Mouse (Mus musculus): ENCODE data around the gene Cnbd2.
"Not testable (repeated sequence)": the region's sequence is repeated elsewhere in the genome, so short reads cannot be mapped to it uniquely, and the experiment has no call there.

The Cnbd2 gene

DNA sequence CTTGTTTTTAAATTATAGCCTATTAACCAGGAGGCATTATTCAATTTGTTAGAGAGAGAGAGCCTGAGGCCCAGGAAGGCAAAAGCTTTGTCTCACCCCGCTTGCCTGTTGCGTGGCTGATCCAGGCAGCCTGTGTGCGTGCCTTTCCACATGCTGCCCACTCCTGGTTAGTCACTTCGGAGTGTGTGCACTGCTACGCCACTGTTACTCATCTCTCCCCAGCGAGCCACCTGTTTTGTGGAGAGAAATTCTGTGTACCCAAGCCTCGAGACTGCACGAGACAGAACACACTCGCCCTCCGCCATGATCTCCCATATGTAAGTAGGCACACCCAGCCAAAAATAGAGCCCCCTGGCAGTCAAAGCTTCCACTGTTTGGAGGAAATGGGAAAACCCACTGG, 67.8 kb downstream of the Cnbd2 start:
- in situ Hi-C loops (cut with MboI, MseI) = no loop called here

- in situ Hi-C loops (cut with MboI, MseI) = no loop called here
These were observed 69.3 kb downstream of the Cnbd2 start for GRCm38 (mm10) chr2:156381350-156381749.

GRCm38 (mm10) chr2:156392461-156393154, 80.5 kb downstream of the Cnbd2 start:
- in situ Hi-C loops (cut with MboI, MseI) = loop anchor here in 1 of 2 experiments (5.0 to 10.0 kb wide), 2 partner anchors 80 to 208 kb away; partner anchors contain the start of genes Cnbd2, Rbm39 and Scand1

- in situ Hi-C loops (cut with MboI, MseI) = loop anchor here in 1 of 2 experiments (5.0 to 10.0 kb wide), 2 partner anchors 81 to 208 kb away; partner anchors contain the start of genes Cnbd2, Rbm39 and Scand1
These were observed 81.2 kb downstream of the Cnbd2 start for GRCm38 (mm10) chr2:156393155-156393828.

DNA sequence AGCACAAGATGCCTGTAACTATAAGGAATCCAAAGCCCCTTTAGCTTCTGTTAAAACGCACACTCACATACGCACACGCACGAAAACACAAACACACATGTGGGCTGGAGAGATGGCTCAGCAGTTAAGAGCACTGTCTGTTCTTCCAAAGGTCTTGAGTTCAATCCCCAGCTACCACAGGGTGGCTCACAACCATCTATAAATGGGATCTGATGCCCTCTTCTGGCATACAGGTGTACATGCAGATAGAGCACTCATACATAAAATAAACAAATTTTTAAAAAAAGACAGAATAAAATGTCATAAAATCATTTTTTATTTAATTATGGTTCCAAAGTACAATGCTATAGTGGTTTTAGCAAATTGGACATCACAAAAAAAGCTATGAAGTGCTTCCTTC, 82.2 kb downstream of the Cnbd2 start:
- in situ Hi-C loops (cut with MboI, MseI) = loop anchor here in 1 of 2 experiments (5.0 to 10.0 kb wide), 2 partner anchors 82 to 209 kb away; partner anchors contain the start of genes Cnbd2, Rbm39 and Scand1

- in situ Hi-C loops (cut with MboI, MseI) = loop anchor here in 1 of 2 experiments (10.0 kb wide), 1 partner anchor 211 kb away; the partner anchor contains the start of gene Rbm39
These were observed 84.0 kb downstream of the Cnbd2 start for GRCm38 (mm10) chr2:156396096-156396495.

DNA sequence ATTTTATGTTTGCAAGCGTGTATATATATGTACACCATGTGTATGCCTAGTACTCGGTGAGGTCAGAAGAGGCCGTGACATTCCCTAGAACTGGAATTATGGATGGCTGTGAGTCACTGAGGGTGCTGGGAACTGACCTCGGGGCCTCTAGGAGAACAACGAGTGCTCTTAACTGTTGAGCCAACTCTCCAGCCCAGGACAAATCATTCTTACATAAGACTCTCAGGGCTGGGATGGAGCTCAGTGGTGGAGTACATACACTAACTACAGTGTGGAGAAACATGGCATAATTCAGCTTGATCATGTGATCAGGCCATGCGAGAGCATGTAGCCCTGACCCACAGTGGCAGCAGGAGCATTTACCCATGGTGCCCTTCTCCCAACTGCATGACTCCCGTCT, 85.9 kb downstream of the Cnbd2 start:
- in situ Hi-C loops (cut with MboI, MseI) = loop anchor here in 1 of 2 experiments (10.0 kb wide), 1 partner anchor 213 kb away; the partner anchor contains the start of gene Rbm39

DNA sequence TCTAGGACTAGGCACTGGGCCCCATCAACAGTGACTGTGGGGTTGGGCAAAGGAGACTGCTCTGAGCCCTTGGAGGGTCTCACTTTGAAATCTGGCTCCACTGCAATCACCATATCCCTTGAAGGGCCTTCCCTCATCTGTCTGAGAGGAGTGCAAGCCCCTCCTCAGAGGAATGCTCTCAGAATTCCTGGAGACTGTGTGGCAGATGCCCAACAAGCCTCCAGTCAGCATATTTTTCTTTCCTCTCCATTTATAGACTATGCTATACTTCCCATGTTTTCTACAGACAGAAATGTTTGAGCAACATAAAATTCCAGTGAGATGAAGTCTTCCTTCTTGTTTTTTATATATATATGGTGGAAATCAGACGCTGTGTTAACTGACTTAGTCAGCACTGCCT, 87.4 kb downstream of the Cnbd2 start:
- in situ Hi-C loops (cut with MboI, MseI) = loop anchor here in 1 of 2 experiments (10.0 kb wide), 1 partner anchor 215 kb away; the partner anchor contains the start of gene Rbm39

GRCm38 (mm10) chr2:156401331-156401730, 89.2 kb downstream of the Cnbd2 start:
- in situ Hi-C loops (cut with MboI, MseI) = no loop called here

- in situ Hi-C loops (cut with MboI, MseI) = no loop called here
These were observed 89.9 kb downstream of the Cnbd2 start for GRCm38 (mm10) chr2:156402036-156402435.

DNA sequence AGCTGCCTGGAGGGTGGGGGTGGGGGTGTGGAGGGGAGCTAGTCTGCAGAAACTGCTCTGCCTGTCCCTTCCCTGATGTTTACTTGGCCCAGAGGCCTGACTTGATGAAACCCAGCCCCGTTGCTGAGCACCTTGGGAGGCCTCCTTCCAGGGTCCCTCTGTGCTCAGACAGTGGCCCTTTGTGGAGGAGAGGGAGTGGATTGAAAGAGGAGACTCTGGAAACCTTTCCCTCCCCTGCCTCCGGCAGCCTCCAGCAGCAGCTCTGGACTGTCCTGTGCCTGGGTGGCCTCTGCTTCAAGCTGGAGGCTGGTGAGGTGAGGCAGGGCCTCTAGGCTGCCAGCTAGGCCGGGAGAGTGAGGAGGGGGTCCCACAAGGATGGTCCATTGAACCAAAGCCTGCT, 94.9 kb downstream of the Cnbd2 start:
- in situ Hi-C loops (cut with MboI, MseI) = no loop called here

GRCm38 (mm10) chr2:156408168-156408567, 96.1 kb downstream of the Cnbd2 start:
- in situ Hi-C loops (cut with MboI, MseI) = no loop called here

GRCm38 (mm10) chr2:156411348-156411747, 99.2 kb downstream of the Cnbd2 start:
- in situ Hi-C loops (cut with MboI, MseI) = not testable (repeated sequence)

- in situ Hi-C loops (cut with MboI, MseI) = no loop called here
These were observed 102.9 kb downstream of the Cnbd2 start for GRCm38 (mm10) chr2:156414996-156415395.

DNA sequence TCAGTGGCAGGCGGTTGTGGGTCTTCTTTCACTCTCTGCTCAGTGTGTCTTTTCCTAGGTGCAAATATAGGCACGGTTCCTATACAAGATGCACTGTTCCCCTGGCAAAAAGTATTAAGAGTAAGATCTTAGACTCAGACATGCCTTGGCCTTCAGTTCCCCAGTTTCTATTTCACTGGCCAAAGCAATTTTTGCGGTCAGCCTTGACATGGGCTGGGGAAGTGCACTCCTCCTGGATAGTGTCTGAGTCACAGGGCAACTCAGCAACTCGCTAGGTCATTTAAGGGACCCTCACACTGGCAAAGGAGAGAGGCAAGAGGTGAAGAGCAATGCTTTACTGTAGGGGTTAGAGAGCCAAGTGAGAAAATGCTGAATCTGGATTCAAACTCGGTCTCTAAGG, 103.6 kb downstream of the Cnbd2 start:
- in situ Hi-C loops (cut with MboI, MseI) = no loop called here

GRCm38 (mm10) chr2:156417194-156417593, 105.1 kb downstream of the Cnbd2 start:
- in situ Hi-C loops (cut with MboI, MseI) = no loop called here

- in situ Hi-C loops (cut with MboI, MseI) = no loop called here
These were observed 106.4 kb downstream of the Cnbd2 start for GRCm38 (mm10) chr2:156418467-156418866.

- in situ Hi-C loops (cut with MboI, MseI) = no loop called here
These were observed 108.2 kb downstream of the Cnbd2 start for GRCm38 (mm10) chr2:156420327-156420693.

- in situ Hi-C loops (cut with MboI, MseI) = no loop called here
These were observed 108.7 kb downstream of the Cnbd2 start, which contains the start of gene Epb41l1 for GRCm38 (mm10) chr2:156420694-156421380. Gene Epb41l1, plus strand, starts transcription at chr2:156420909.

- in situ Hi-C loops (cut with MboI, MseI) = no loop called here
These were observed 109.4 kb downstream of the Cnbd2 start for GRCm38 (mm10) chr2:156421381-156422110.

GRCm38 (mm10) chr2:156422631-156423030, 110.5 kb downstream of the Cnbd2 start:
- in situ Hi-C loops (cut with MboI, MseI) = no loop called here

All from T-helper 17 cell (primary cell).